Mouse (Mus musculus): ENCODE data around the gene Krt26. TPM values are rescaled to one million over a fixed set of nuclear protein-coding genes. Genes with fewer than 3 reads are reported as not detected.

Krt26 gene
- polyA plus RNA-seq (2015; fragmentation: Nextera tagmentation; extraction: Ambion mirVana): not detected in 2 replicates

- Histone ChIP-seq H3K9me3 (ENCODE audit: control insufficient read depth, low read length) (no peaks in the 10 kb centered on the region), H3K9ac (ENCODE audit: low read length) (no peak within 1 kb of the TSS), H3K27ac (ENCODE audit: low read length) (no peak within 1 kb of the TSS), H3K4me2 (ENCODE audit: low read depth, low read length) (no peak within 1 kb of the TSS), H3K4me3 (ENCODE audit: low read length) (no peak within 1 kb of the TSS), H3K27me3 (ENCODE audit: control insufficient read depth, insufficient read depth, low read depth, low read length) (no peaks in the 10 kb centered on the region), H3K4me1 (replicated peaks; ENCODE audit: control insufficient read depth, insufficient read depth, low read length) (no peaks in the 10 kb centered on the region), H3K36me3 (ENCODE audit: control insufficient read depth, insufficient read depth, low read length) (no peaks in the 10 kb centered on the region)
- ATAC-seq (ENCODE audit: low read depth): no peak
- 90% methylated on average over 11 of the region's 11 CpGs for WGBS
Measured at GRCm38 (mm10) chr11:99337866-99338265, at the start of gene Krt26. Gene Krt26, minus strand, starts transcription at chr11:99337966.

- ATAC-seq (ENCODE audit: low read depth): peak; percentile 94
- peak overlapping the region; percentile 82 for H3K9ac ChIP-seq (ENCODE audit: low read length)
- H3K9me3 ChIP-seq (ENCODE audit: control insufficient read depth, low read length): no peaks in the 10 kb centered on the region
- peak overlapping the region; percentile 62 for H3K4me3 ChIP-seq (ENCODE audit: low read length)
- H3K36me3 ChIP-seq (ENCODE audit: control insufficient read depth, insufficient read depth, low read length): no peaks in the 10 kb centered on the region
- H3K27ac ChIP-seq (ENCODE audit: low read length): peak overlapping the region; percentile 99
- 1% methylated on average over 71 of the region's 71 CpGs for WGBS
- H3K4me1 ChIP-seq (replicated peaks; ENCODE audit: control insufficient read depth, insufficient read depth, low read length): peaks cover 5% of the 10 kb centered on the region
- H3K4me2 ChIP-seq (ENCODE audit: low read depth, low read length): peak overlapping the region; percentile 78
- no peaks in the 10 kb centered on the region for H3K27me3 ChIP-seq (ENCODE audit: control insufficient read depth, insufficient read depth, low read depth, low read length)
Measured at GRCm38 (mm10) chr11:99385813-99386721, 48.3 kb upstream of the Krt26 start.

GRCm38 (mm10) chr11:99379568-99379967 is 41.8 kb upstream of the Krt26 start:
- no peak overlapping the region for H3K4me3 ChIP-seq (ENCODE audit: low read length)
- no peak for ATAC-seq (ENCODE audit: low read depth)
- H3K27me3 ChIP-seq (ENCODE audit: control insufficient read depth, insufficient read depth, low read depth, low read length): peaks cover 3% of the 10 kb centered on the region; the same call in 1 of the 2 replicates
- H3K4me2 ChIP-seq (ENCODE audit: low read depth, low read length): no peak overlapping the region
- WGBS: 16% methylated on average over 5 of the region's 5 CpGs
- no peak overlapping the region for H3K27ac ChIP-seq (ENCODE audit: low read length)
- H3K4me1 ChIP-seq (replicated peaks; ENCODE audit: control insufficient read depth, insufficient read depth, low read length): no peaks in the 10 kb centered on the region
- H3K9ac ChIP-seq (ENCODE audit: low read length): no peak overlapping the region
- no peaks in the 10 kb centered on the region for H3K36me3 ChIP-seq (ENCODE audit: control insufficient read depth, insufficient read depth, low read length)
- no peaks in the 10 kb centered on the region for H3K9me3 ChIP-seq (ENCODE audit: control insufficient read depth, low read length)

GRCm38 (mm10) chr11:99374803-99375202 is 37.0 kb upstream of the Krt26 start, which contains the start of gene Krt28:
Gene Krt28, minus strand, starts transcription at chr11:99374903.
- H3K9me3 ChIP-seq (ENCODE audit: control insufficient read depth, low read length): no peaks in the 10 kb centered on the region
- no peak within 1 kb of the TSS for H3K4me3 ChIP-seq (ENCODE audit: low read length)
- H3K27ac ChIP-seq (ENCODE audit: low read length): no peak within 1 kb of the TSS
- H3K36me3 ChIP-seq (ENCODE audit: control insufficient read depth, insufficient read depth, low read length): no peaks in the 10 kb centered on the region
- H3K4me1 ChIP-seq (replicated peaks; ENCODE audit: control insufficient read depth, insufficient read depth, low read length): no peaks in the 10 kb centered on the region
- WGBS: 79% methylated on average over 13 of the region's 13 CpGs
- H3K9ac ChIP-seq (ENCODE audit: low read length): no peak within 1 kb of the TSS
- no peak within 1 kb of the TSS for H3K4me2 ChIP-seq (ENCODE audit: low read depth, low read length)
- H3K27me3 ChIP-seq (ENCODE audit: control insufficient read depth, insufficient read depth, low read depth, low read length): peaks cover 3% of the 10 kb centered on the region; the same call in 1 of the 2 replicates
- no peak for ATAC-seq (ENCODE audit: low read depth)

- WGBS: 86% methylated on average over 8 of the region's 8 CpGs
- ATAC-seq (ENCODE audit: low read depth): no peak
- Histone ChIP-seq H3K4me1 (replicated peaks; ENCODE audit: control insufficient read depth, insufficient read depth, low read length) (no peaks in the 10 kb centered on the region), H3K4me3 (ENCODE audit: low read length) (no peak overlapping the region), H3K36me3 (ENCODE audit: control insufficient read depth, insufficient read depth, low read length) (no peaks in the 10 kb centered on the region), H3K9ac (ENCODE audit: low read length) (no peak overlapping the region), H3K9me3 (ENCODE audit: control insufficient read depth, low read length) (no peaks in the 10 kb centered on the region), H3K27me3 (ENCODE audit: control insufficient read depth, insufficient read depth, low read depth, low read length) (no peaks in the 10 kb centered on the region; the same call in 1 of the 2 replicates), H3K27ac (ENCODE audit: low read length) (no peak overlapping the region), H3K4me2 (ENCODE audit: low read depth, low read length) (no peak overlapping the region)
Measured at GRCm38 (mm10) chr11:99369853-99370451, 32.2 kb upstream of the Krt26 start.

- Histone ChIP-seq H3K27me3 (ENCODE audit: control insufficient read depth, insufficient read depth, low read depth, low read length) (no peaks in the 10 kb centered on the region; the same call in 1 of the 2 replicates), H3K4me3 (ENCODE audit: low read length) (no peak overlapping the region), H3K27ac (ENCODE audit: low read length) (no peak overlapping the region), H3K9ac (ENCODE audit: low read length) (no peak overlapping the region), H3K36me3 (ENCODE audit: control insufficient read depth, insufficient read depth, low read length) (no peaks in the 10 kb centered on the region), H3K4me2 (ENCODE audit: low read depth, low read length) (no peak overlapping the region), H3K4me1 (replicated peaks; ENCODE audit: control insufficient read depth, insufficient read depth, low read length) (no peaks in the 10 kb centered on the region), H3K9me3 (ENCODE audit: control insufficient read depth, low read length) (no peaks in the 10 kb centered on the region)
- 5% methylated on average over 3 of the region's 3 CpGs for WGBS
- no peak for ATAC-seq (ENCODE audit: low read depth)
Measured at GRCm38 (mm10) chr11:99369229-99369628, 31.5 kb upstream of the Krt26 start.

GRCm38 (mm10) chr11:99366791-99367190 is 29.0 kb upstream of the Krt26 start:
- Histone ChIP-seq H3K27ac (ENCODE audit: low read length) (no peak overlapping the region), H3K9me3 (ENCODE audit: control insufficient read depth, low read length) (no peaks in the 10 kb centered on the region), H3K4me3 (ENCODE audit: low read length) (no peak overlapping the region), H3K27me3 (ENCODE audit: control insufficient read depth, insufficient read depth, low read depth, low read length) (no peaks in the 10 kb centered on the region; the same call in 1 of the 2 replicates), H3K4me1 (replicated peaks; ENCODE audit: control insufficient read depth, insufficient read depth, low read length) (no peaks in the 10 kb centered on the region), H3K4me2 (ENCODE audit: low read depth, low read length) (no peak overlapping the region), H3K9ac (ENCODE audit: low read length) (no peak overlapping the region), H3K36me3 (ENCODE audit: control insufficient read depth, insufficient read depth, low read length) (no peaks in the 10 kb centered on the region)
- ATAC-seq (ENCODE audit: low read depth): no peak
- 25% methylated on average over 10 of the region's 10 CpGs for WGBS

GRCm38 (mm10) chr11:99364412-99364811 is 26.6 kb upstream of the Krt26 start:
- Histone ChIP-seq H3K4me2 (ENCODE audit: low read depth, low read length) (no peak overlapping the region), H3K27me3 (ENCODE audit: control insufficient read depth, insufficient read depth, low read depth, low read length) (no peaks in the 10 kb centered on the region), H3K36me3 (ENCODE audit: control insufficient read depth, insufficient read depth, low read length) (no peaks in the 10 kb centered on the region), H3K4me1 (replicated peaks; ENCODE audit: control insufficient read depth, insufficient read depth, low read length) (no peaks in the 10 kb centered on the region), H3K4me3 (ENCODE audit: low read length) (no peak overlapping the region), H3K9me3 (ENCODE audit: control insufficient read depth, low read length) (no peaks in the 10 kb centered on the region), H3K9ac (ENCODE audit: low read length) (no peak overlapping the region), H3K27ac (ENCODE audit: low read length) (no peak overlapping the region)
- ATAC-seq (ENCODE audit: low read depth): no peak
- WGBS: 20% methylated on average over 9 of the region's 9 CpGs

- Histone ChIP-seq H3K4me1 (replicated peaks; ENCODE audit: control insufficient read depth, insufficient read depth, low read length) (no peaks in the 10 kb centered on the region), H3K9ac (ENCODE audit: low read length) (no peak overlapping the region), H3K4me3 (ENCODE audit: low read length) (no peak overlapping the region), H3K36me3 (ENCODE audit: control insufficient read depth, insufficient read depth, low read length) (no peaks in the 10 kb centered on the region), H3K27ac (ENCODE audit: low read length) (no peak overlapping the region), H3K27me3 (ENCODE audit: control insufficient read depth, insufficient read depth, low read depth, low read length) (no peaks in the 10 kb centered on the region), H3K9me3 (ENCODE audit: control insufficient read depth, low read length) (no peaks in the 10 kb centered on the region), H3K4me2 (ENCODE audit: low read depth, low read length) (no peak overlapping the region)
- 80% methylated on average over 8 of the region's 8 CpGs for WGBS
- no peak for ATAC-seq (ENCODE audit: low read depth)
Measured at GRCm38 (mm10) chr11:99361423-99361822, 23.7 kb upstream of the Krt26 start.
